Mouse (Mus musculus): ENCODE measurements around the gene Arf3. TPM values are rescaled to one million over a fixed set of nuclear protein-coding genes. Genes with fewer than 3 reads are reported as not detected.
"Not testable (repeated sequence)": the region's sequence is repeated elsewhere in the genome, so short reads cannot be mapped to it uniquely, and the experiment has no call there.

Arf3 gene
- 11.9 and 13.8 TPM in 2 replicates for polyA plus RNA-seq (2015; fragmentation: Nextera tagmentation; extraction: Ambion mirVana)

DNA sequence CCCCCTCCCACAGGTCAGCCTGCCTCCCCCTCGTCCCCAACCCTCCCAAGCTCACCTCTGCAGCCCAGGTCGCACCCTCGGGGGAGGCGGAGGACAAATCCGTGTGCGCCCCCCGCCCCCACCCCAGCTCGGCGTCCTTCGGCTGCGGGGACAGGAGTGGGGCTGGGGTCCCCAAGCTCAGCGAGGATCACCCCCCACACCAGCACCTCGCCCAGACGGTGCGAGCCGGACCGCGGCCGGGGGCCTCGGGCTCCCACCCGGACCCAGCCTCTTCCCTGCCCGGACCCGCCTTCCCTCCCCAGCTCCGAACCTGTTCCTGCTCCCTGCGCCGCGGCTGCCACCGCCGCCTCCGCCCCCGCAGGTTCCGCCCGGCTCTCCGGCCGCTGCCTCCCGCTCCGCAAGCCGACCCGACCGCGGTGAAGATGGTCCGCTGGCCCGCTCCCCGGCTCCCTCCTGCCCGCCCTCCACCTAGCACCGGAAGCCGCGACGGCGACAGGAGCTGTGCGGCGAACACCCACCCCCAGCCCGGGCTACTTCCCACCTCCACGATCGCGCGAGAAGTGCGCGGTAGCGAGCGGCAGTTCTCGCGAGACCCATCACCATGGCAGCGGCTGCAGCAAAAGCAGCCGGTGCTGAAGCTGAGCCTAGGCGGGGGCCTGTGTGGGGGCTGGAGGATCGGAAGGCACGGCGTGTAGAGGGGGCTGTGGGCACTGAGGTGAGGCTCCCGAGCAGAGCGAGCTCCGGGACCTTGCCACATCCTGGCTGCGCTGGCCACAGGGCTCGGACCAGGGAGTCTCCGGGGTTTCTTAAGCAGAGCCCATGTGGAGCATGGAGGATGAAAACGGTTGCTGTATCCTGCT, at the start of gene Arf3:
Gene Arf3, minus strand, starts transcription at position 545 of the 860 bp plus-strand sequence.
- Histone ChIP-seq H3K36me3 (peaks cover 9% of the 10 kb centered on the region), H3K4me2 (peak within 1 kb of the TSS; percentile 99), H3K9ac (peak within 1 kb of the TSS; percentile 87), H3K4me3 (replicated peaks) (peak within 1 kb of the TSS; percentile 85), H3K27me3 (peaks cover 33% of the 10 kb centered on the region), H3K27ac (peak within 1 kb of the TSS; percentile 62), H3K4me1 (replicated peaks) (peaks cover 25% of the 10 kb centered on the region), H3K9me3 (replicated peaks) (no peaks in the 10 kb centered on the region)
- peak; percentile 86 for ATAC-seq (ENCODE audit: low read depth)
- DNase-seq: peak; percentile 87
- under 1% methylated on average over 61 of the region's 76 CpGs for WGBS (ENCODE audit: insufficient replicate concordance)

DNA sequence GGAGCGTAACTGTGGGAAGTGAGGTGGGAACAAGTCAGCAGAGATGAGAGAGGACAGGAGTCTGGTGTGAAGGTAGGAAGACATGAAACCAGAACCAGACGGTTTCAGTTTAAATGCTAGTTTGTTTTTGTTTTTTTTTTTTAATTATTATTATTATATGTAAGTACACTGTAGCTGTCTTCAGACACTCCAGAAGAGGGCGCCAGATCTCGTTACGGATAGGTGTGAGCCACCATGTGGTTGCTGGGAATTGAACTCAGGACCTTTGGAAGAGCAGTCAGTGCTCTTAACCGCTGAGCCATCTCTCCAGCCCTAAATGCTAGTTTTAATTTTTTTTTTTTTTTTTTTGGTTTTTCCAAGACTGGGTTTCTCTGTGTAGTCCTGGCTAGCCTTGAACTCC, 47.2 kb upstream of the Arf3 start:
- Histone ChIP-seq H3K36me3 (peaks cover 46% of the 10 kb centered on the region), H3K27me3 (peaks cover 54% of the 10 kb centered on the region), H3K4me1 (replicated peaks) (peaks cover 39% of the 10 kb centered on the region)
- not testable (repeated sequence) for DNase-seq; H3K27ac ChIP-seq; H3K4me2 ChIP-seq; H3K9me3 ChIP-seq (replicated peaks); H3K9ac ChIP-seq; ATAC-seq (ENCODE audit: low read depth); H3K4me3 ChIP-seq (replicated peaks)
- 68% methylated on average over 6 of the region's 6 CpGs for WGBS (ENCODE audit: insufficient replicate concordance)

DNA sequence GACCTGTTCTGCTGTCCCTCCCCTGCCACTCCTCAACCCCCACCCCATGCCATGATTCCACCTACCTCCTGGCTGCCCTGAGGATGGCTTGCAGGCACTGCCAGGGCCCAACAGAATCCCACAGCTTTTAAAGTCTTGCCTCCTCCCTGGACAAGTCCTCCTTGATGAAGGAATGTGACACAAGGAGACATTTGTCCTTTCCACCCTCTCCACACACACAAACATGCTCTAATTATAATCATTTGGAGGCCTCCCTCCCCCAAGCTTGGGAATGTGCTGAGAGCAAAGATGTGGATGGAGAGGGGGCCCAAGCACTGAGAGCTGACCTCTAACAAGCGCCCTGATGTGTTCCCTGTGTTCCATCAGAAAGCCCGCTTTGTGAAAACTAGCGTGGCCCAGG, 46.4 kb upstream of the Arf3 start, which contains the start of gene Ddn:
Gene Ddn, minus strand, starts transcription at position 101 of the 400 bp plus-strand sequence.
- 63% methylated on average over 3 of the region's 3 CpGs for WGBS (ENCODE audit: insufficient replicate concordance)
- no peak within 1 kb of the TSS for H3K27ac ChIP-seq
- peaks cover 40% of the 10 kb centered on the region for H3K4me1 ChIP-seq (replicated peaks)
- H3K4me2 ChIP-seq: peak within 1 kb of the TSS; percentile 63; the same call in 1 of the 2 replicates
- H3K9me3 ChIP-seq (replicated peaks): no peaks in the 10 kb centered on the region
- no peak within 1 kb of the TSS for H3K4me3 ChIP-seq (replicated peaks)
- no peak for ATAC-seq (ENCODE audit: low read depth)
- DNase-seq: no peak
- peaks cover 62% of the 10 kb centered on the region for H3K27me3 ChIP-seq
- H3K36me3 ChIP-seq: peaks cover 38% of the 10 kb centered on the region
- no peak within 1 kb of the TSS for H3K9ac ChIP-seq

DNA sequence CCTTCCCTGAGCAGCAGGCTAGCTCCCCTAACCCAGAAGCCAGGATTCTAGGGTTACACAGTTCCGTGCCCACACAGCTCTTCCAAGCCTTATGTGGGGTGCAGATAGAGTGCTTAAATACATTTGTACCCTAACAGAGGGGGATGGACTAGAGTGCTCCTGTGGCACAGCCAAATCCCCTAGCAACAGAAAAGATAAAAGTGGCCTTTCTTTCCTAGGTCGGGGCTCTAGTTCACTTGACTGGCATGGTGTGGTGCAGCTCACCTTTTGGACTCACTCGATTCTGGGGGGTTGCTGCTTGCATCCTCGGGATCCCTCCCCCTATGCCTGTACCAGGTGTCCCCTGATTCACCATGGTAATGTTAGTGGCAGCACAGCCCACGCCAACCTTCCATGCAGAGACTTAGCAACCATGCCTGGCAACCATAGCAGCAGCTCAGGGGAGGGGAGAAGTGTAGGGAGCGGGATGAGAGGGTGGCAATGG, 45.7 kb upstream of the Arf3 start:
- Histone ChIP-seq H3K36me3 (peaks cover 31% of the 10 kb centered on the region), H3K27ac (no peak overlapping the region), H3K4me1 (replicated peaks) (peaks cover 45% of the 10 kb centered on the region), H3K27me3 (peaks cover 69% of the 10 kb centered on the region), H3K4me3 (replicated peaks) (no peak overlapping the region), H3K9me3 (replicated peaks) (no peaks in the 10 kb centered on the region), H3K9ac (no peak overlapping the region), H3K4me2 (no peak overlapping the region)
- no peak for DNase-seq
- 18% methylated on average over 6 of the region's 6 CpGs for WGBS (ENCODE audit: insufficient replicate concordance)
- no peak for ATAC-seq (ENCODE audit: low read depth)

DNA sequence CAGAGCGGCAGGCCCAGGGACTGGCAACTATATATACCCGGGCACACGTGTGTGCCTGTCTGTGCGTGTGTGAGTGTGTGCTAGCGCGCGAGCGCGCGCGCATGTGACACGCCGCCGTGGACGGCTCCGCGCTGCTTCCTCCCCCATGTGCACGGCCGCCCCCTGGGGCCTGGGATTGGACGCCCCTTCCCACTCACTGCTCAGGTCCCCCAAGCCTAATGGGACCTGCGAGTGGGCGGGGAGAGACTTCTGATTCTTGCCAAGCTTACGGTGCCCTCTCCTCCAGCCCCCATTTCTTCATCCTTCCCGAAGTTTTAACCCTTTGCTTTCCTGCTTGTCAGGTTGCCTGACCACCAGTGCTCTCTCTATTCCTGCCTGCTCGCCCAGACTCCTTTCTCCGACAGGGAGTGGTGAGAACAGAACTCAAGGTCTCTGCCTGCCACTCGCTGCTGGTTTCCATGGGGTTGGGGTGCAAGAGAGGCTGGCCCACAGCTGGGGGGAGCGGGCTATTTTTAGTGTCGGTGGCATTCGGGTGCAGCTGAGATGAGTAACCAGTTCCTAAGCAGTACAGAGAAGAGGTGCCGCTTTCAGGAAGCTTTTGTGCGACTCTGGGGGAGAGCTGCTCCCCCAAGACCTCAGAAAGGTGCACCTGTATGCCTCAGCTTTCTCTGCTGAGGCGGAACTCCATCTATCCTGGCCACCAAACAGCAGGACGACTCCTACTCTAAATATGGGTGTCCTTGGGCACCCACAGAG, 45.1 kb upstream of the Arf3 start:
- peaks cover 48% of the 10 kb centered on the region for H3K4me1 ChIP-seq (replicated peaks)
- peaks cover 25% of the 10 kb centered on the region for H3K36me3 ChIP-seq
- no peak overlapping the region for H3K27ac ChIP-seq
- no peak for DNase-seq
- H3K27me3 ChIP-seq: peaks cover 76% of the 10 kb centered on the region
- 2% methylated on average over 34 of the region's 34 CpGs for WGBS (ENCODE audit: insufficient replicate concordance)
- no peak overlapping the region for H3K9ac ChIP-seq
- no peaks in the 10 kb centered on the region for H3K9me3 ChIP-seq (replicated peaks)
- H3K4me3 ChIP-seq (replicated peaks): peak overlapping the region; percentile 49
- H3K4me2 ChIP-seq: peak overlapping the region; percentile 63
- no peak for ATAC-seq (ENCODE audit: low read depth)

DNA sequence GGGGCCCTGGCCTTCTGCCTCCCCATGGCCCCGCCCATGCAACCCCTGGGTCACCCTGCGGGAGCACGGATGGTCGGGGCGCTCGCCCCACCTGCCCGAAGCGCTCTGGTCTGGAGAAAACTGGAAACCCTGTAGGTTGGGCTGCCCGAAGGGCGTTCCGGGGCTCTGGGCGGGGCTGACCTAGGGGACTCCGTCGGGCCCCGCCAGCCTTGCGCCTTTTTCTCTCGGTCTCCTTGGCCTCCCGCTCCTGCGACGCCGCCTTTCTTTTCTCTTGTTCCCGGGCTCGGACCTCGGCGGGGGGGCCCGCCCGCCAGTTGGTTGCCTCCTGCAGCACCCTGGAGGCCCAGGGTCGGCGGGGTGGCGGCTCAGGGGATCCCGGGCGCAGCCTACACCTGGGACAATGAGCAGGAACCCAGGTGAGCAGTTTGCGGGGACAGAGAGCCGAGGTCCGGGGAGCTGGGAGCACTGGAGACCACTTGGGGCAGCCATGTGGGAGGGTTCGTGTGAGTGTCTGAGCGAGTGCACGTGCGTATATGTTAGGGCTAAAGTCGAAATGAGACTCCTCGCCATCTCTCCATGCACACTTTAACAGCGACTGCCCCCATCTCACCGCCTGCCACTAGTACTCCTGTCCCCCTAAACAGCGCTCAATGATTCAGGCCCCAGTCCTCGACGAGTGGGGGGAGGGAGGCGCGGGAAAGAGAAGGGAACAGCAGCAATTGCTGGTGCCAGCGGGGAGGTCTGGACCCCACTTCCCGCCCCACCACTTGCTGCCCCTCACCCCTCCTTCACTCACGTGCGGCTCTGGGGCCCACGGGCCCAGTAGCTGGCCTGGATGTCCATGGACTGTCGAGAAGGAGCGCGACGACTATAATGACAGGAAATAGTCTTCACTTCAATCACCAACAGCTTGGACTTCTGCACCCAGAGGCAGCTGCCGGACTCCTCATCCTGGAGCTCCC, 44.1 kb upstream of the Arf3 start:
- Histone ChIP-seq H3K27me3 (peaks cover 85% of the 10 kb centered on the region), H3K9me3 (replicated peaks) (no peaks in the 10 kb centered on the region), H3K4me1 (replicated peaks) (peaks cover 49% of the 10 kb centered on the region), H3K9ac (peak overlapping the region; percentile 53), H3K27ac (no peak overlapping the region), H3K4me2 (peak overlapping the region; percentile 63), H3K4me3 (replicated peaks) (peak overlapping the region; percentile 49), H3K36me3 (peaks cover 15% of the 10 kb centered on the region)
- WGBS (ENCODE audit: insufficient replicate concordance): 1% methylated on average over 57 of the region's 58 CpGs
- ATAC-seq (ENCODE audit: low read depth) (peak; percentile 46), DNase-seq (peak; percentile 41)

DNA sequence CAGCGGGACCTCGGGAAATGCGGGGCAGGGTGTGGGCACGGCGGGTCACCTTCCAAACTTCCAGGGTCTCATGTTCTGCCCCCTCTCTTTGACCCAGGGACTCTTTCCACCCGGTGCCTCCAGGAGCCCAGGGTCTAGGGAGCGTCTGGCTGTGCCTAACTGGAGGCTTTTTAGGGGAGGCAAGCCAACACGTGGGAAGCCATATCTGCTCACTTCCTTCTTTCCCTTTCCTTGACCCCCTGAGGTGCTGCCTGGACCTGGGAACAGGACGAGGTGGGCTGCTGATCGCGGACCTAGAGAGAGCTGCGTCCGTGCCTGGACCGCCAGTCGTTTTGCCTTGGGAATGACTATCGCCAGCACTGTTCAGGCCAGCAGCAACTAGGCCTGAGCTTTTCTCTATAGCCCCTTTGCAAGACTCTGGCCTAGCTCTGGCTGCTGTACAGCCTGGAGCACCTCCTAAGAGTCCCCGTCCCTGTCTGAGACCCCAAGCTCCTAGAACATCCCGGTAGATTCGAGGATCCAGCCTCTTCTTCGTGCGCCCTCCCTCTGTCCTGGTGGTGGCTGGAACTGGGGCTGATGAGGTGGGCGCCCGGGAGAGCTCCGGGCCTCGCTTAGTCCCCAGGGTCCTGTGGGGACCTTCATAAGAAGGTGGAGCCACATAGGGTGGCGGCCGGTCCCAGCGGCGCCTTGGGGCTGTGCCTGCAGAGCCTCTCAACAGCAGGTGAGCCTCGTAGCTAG, 43.2 kb upstream of the Arf3 start:
- Histone ChIP-seq H3K9ac (peak overlapping the region; percentile 53; the same call in 1 of the 2 replicates), H3K27ac (no peak overlapping the region), H3K4me1 (replicated peaks) (peaks cover 49% of the 10 kb centered on the region), H3K36me3 (peaks cover 7% of the 10 kb centered on the region), H3K27me3 (peaks cover 94% of the 10 kb centered on the region), H3K9me3 (replicated peaks) (no peaks in the 10 kb centered on the region), H3K4me3 (replicated peaks) (peak overlapping the region; percentile 49), H3K4me2 (peak overlapping the region; percentile 67)
- no peak for DNase-seq
- peak; percentile 35; the same call in 1 of the 2 replicates for ATAC-seq (ENCODE audit: low read depth)
- whole genome bisulfite sequencing (ENCODE audit: insufficient replicate concordance): 10% methylated on average over 30 of the region's 30 CpGs

DNA sequence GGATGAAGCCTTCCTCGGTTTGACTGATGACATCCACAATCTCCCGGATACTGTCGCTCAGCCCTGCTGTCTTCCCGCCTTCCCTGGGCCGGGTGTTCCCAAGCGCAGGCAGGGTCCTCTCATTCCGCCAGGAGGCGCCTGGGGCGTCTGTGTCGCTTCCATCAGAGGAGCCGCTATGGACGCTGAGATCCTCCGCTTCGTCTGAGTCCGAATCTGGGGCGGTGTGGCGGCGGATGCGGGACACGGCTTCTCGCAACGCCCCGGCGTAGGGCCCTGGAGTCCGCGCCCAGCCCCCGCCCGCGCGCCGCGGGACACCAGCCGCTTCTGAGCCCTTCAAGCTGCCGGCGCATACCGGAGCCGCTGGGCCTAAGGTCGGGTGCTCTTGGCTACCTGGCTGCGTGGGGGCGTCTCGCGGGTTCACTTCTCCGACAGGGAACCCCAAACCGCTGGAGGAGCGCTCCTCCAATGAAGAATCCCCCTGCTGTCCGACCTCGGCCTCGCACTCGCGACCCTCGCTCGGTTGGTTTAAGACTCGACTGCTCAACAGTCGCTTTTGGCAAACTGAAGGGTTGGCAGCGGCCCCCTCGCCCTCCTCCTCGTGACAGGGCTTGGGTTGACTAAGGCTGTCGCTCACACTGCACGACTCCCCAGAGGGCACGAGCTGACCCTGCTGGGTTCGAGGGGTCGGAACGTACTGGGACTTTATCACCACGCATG, 42.5 kb upstream of the Arf3 start:
- peak overlapping the region; percentile 57 for H3K9ac ChIP-seq
- no peaks in the 10 kb centered on the region for H3K9me3 ChIP-seq (replicated peaks)
- peak; percentile 27 for DNase-seq
- 2% methylated on average over 64 of the region's 64 CpGs for WGBS (ENCODE audit: insufficient replicate concordance)
- H3K4me1 ChIP-seq (replicated peaks): peaks cover 49% of the 10 kb centered on the region
- H3K36me3 ChIP-seq: no peaks in the 10 kb centered on the region
- H3K27ac ChIP-seq: no peak overlapping the region
- no peak for ATAC-seq (ENCODE audit: low read depth)
- H3K4me3 ChIP-seq (replicated peaks): peak overlapping the region; percentile 49
- H3K4me2 ChIP-seq: peak overlapping the region; percentile 67
- peaks cover 99% of the 10 kb centered on the region for H3K27me3 ChIP-seq

DNA sequence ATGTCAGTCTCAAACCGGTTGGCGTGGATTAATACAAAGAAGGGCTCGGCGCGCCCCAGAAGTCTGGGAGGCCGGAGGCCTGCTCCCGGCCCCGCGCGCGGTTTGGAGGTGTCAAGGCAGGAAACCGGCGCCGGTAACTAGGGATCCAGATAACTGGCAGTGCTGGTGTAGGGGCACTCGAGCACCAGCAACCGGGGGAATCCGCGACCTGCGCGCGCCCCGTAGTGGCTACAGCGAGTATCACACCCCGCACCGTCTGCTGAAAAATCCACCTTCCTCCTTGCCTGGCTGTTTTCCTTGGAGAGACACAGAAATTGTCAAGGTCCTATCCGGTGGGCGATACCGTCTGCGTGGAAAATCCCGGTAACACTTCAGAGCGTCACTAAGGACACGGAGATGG, 41.0 kb upstream of the Arf3 start:
- Histone ChIP-seq H3K9me3 (replicated peaks) (no peaks in the 10 kb centered on the region), H3K27ac (no peak overlapping the region), H3K4me1 (replicated peaks) (peaks cover 49% of the 10 kb centered on the region), H3K4me3 (replicated peaks) (peak overlapping the region; percentile 19; the same call in 1 of the 2 replicates), H3K9ac (no peak overlapping the region), H3K4me2 (peak overlapping the region; percentile 31), H3K36me3 (no peaks in the 10 kb centered on the region), H3K27me3 (peaks cover 100% of the 10 kb centered on the region)
- under 1% methylated on average over 32 of the region's 32 CpGs for WGBS (ENCODE audit: insufficient replicate concordance)
- ATAC-seq (ENCODE audit: low read depth) (peak; percentile 42; the same call in 1 of the 2 replicates), DNase-seq (peak; percentile 69)

Data from liver, embryonic 13.5 days (tissue).